Comparison of ENCODE assay signal across 7 mouse cellular contexts in genomic region chr17:35134801-35135590, GRCm38 (mm10). TPM values are rescaled to one million over a fixed set of nuclear protein-coding genes. Genes with fewer than 3 reads are reported as not detected.
DNase-seq lines count a peak whose midpoint lies in the region; ATAC-seq and TF ChIP-seq lines count a peak whose summit lies in the region.

Gene Bag6 (plus strand): TSS chr17:35135178.

- under 1% methylated on average over 66 of the region's 66 CpGs for WGBS in intestine, postnatal 0 days
- WGBS in midbrain, embryonic 12.5 days: under 1% methylated on average over 66 of the region's 66 CpGs
- WGBS in small intestine, adult 2 months: under 1% methylated on average over 66 of the region's 66 CpGs

- intact Hi-C loops in left cerebral cortex, postnatal 4 days (cut with DNase I): no loop called here

- H3K27ac ChIP-seq in intestine, postnatal 0 days (ENCODE audit: low read depth, low read length): peak within 1 kb of the TSS; percentile 84
- peak within 1 kb of the TSS; percentile 95 for H3K27ac ChIP-seq in midbrain, embryonic 12.5 days (replicated peaks)
- H3K27ac ChIP-seq in small intestine, adult 2 months (ENCODE audit: insufficient read depth, low read depth, low read length): peak within 1 kb of the TSS; percentile 95

- H3K27me3 ChIP-seq in intestine, postnatal 0 days (replicated peaks; ENCODE audit: control insufficient read depth, insufficient read depth, low read length): no peaks in the 10 kb centered on the region
- H3K27me3 ChIP-seq in midbrain, embryonic 12.5 days: no peaks in the 10 kb centered on the region
- no peaks in the 10 kb centered on the region for H3K27me3 ChIP-seq in small intestine, adult 2 months (ENCODE audit: control insufficient read depth, insufficient read depth, low read length)

- ATAC-seq in intestine, postnatal 0 days: peak; percentile 91
- peak; percentile 94 for ATAC-seq in midbrain, embryonic 12.5 days (ENCODE audit: low FRiP score, low read depth)

- peak within 1 kb of the TSS; percentile 73 for H3K4me3 ChIP-seq in intestine, postnatal 0 days (ENCODE audit: low read depth, low read length)
- peak within 1 kb of the TSS; percentile 82 for H3K4me3 ChIP-seq in midbrain, embryonic 12.5 days
- peak within 1 kb of the TSS; percentile 67 for H3K4me3 ChIP-seq in small intestine, adult 2 months (ENCODE audit: low read depth, low read length)

- peak within 1 kb of the TSS; percentile 75 for H3K9ac ChIP-seq in intestine, postnatal 0 days (ENCODE audit: low read depth, low read length)
- H3K9ac ChIP-seq in midbrain, embryonic 12.5 days (replicated peaks): peak within 1 kb of the TSS; percentile 92

- DNase-seq in adrenal gland, adult 8-10 months: peak; percentile 91
- peak; percentile 96 for DNase-seq in embryo, embryonic 9.5 days (ENCODE audit: extremely low spot score)
- DNase-seq in gonadal fat pad, adult 2 months (ENCODE audit: low read depth): peak; percentile 67
- peak; percentile 97 for DNase-seq in left cerebral cortex, postnatal 4 days

- peaks cover 21% of the 10 kb centered on the region for H3K36me3 ChIP-seq in intestine, postnatal 0 days (ENCODE audit: control insufficient read depth, insufficient read depth)
- H3K36me3 ChIP-seq in midbrain, embryonic 12.5 days: peaks cover 24% of the 10 kb centered on the region
- peaks cover 20% of the 10 kb centered on the region for H3K36me3 ChIP-seq in small intestine, adult 2 months (ENCODE audit: control insufficient read depth, insufficient read depth, low read length)

- peak; percentile 31 for TF ChIP-seq POLR2A in small intestine, adult 2 months (IDR thresholded peaks at IDR 0.05; ENCODE audit: low read depth, low read length)

- H3K9me3 ChIP-seq in intestine, postnatal 0 days (ENCODE audit: control insufficient read depth): no peaks in the 10 kb centered on the region
- H3K9me3 ChIP-seq in midbrain, embryonic 12.5 days: no peaks in the 10 kb centered on the region

- H3K4me1 ChIP-seq in intestine, postnatal 0 days (replicated peaks; ENCODE audit: control insufficient read depth, insufficient read depth, low read length): 0 out of 2 replicates have a peak, but pooled peaks cover 5% of the 10 kb centered on the region
- peaks cover 24% of the 10 kb centered on the region for H3K4me1 ChIP-seq in midbrain, embryonic 12.5 days
- peaks cover 4% of the 10 kb centered on the region; the same call in 1 of the 2 replicates for H3K4me1 ChIP-seq in small intestine, adult 2 months (ENCODE audit: control insufficient read depth, insufficient read depth, insufficient read length, low read length)

- H3K4me2 ChIP-seq in intestine, postnatal 0 days (replicated peaks; ENCODE audit: low read depth): peak within 1 kb of the TSS; percentile 68
- peak within 1 kb of the TSS; percentile 89 for H3K4me2 ChIP-seq in midbrain, embryonic 12.5 days (replicated peaks)

- 0 out of 2 replicates have a peak, but pooled peaks have one; percentile 20 for TF ChIP-seq CTCF in intestine, postnatal 0 days (IDR thresholded peaks at IDR 0.05; ENCODE audit: low read depth)
- TF ChIP-seq CTCF in small intestine, adult 2 months (IDR thresholded peaks at IDR 0.05; ENCODE audit: extremely low read depth, insufficient read length, insufficient replicate concordance, low read depth, low read length): no peak

RNA-seq across cellular contexts. Expression of gene Bag6, which starts in this region (rescaled TPM):
- total RNA-seq in adrenal gland, adult 8-10 months (2022): 100 to 1,000 TPM; 354 to 477 (median 417) TPM
- 170 and 187 TPM in 2 replicates for polyA plus RNA-seq in gonadal fat pad, adult 2 months (2012; rRNA removed)
- 37.4 and 46.0 TPM in 2 replicates for polyA plus RNA-seq in intestine, postnatal 0 days (2015; fragmentation: Nextera tagmentation; extraction: Ambion mirVana)
- total RNA-seq in left cerebral cortex, postnatal 4 days (2021): 100 to 1,000 TPM; 395 to 410 TPM
- polyA plus RNA-seq in midbrain, embryonic 12.5 days (2016; fragmentation: Nextera tagmentation; extraction: Ambion mirVana): 84.0 and 95.3 TPM in 2 replicates
- polyA plus RNA-seq in small intestine, adult 2 months (2012; rRNA removed): 93.6 and 184 TPM in 2 replicates

Comparison
In these comparisons a context has a peak if more than half of its experiments do, and no peak if none do; other contexts are left out.
1. Peak in every context shown above with its lines: DNase-seq, ATAC-seq, H3K4me3 ChIP-seq and H3K27ac ChIP-seq.